In the genomic region with DNA sequence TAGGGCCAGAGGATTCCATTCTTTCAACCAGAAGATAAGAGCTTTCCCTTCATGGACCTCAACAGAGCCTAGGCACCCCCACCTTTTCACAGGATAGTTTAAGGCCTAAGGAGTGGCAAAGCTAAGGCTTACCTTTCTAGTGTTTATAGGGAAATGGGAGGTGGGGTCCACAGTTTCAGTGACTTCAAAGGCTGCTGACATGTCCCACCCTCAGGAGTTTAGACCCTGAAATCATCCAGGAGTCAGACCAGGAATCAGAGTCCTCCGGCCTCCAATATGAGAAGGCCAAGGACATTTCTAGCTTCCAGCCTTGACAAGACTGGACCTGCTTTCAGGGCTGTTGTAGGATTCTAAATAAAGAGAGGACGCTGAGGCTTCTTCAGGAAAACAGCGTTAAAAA, we compare ENCODE assay signal across 19 mouse cellular contexts.
"Had no signal": no experiment of that assay in that cellular context is flagged by ENCODE, and none has a peak within 500 bp of the region (broad histone marks: within the 10 kb centered on the region; RNA-seq: fewer than 3 reads in every experiment).

No protein-coding gene starts in this region.

- DNase-seq: lung, adult 18-20 months; lung, embryonic 14.5 days; lung, postnatal 10 days; lung, postnatal 4 days; midbrain, embryonic 14.5 days; retina, postnatal 1 day; right cerebral cortex, adult 18-20 months; right cerebral cortex, postnatal 25 days; right cerebral cortex, postnatal 4 days; spleen, adult 18-20 months; thymus, adult 18-20 months; thymus, postnatal 14 days; thymus, postnatal 4 days had no signal

- H3K27me3 ChIP-seq: midbrain, embryonic 12.5 days; neural tube, embryonic 13.5 days; neural tube, embryonic 15.5 days had no signal

- H3K4me3 ChIP-seq: midbrain, embryonic 10.5 days; midbrain, embryonic 12.5 days; myocyte; neural tube, embryonic 13.5 days; neural tube, embryonic 15.5 days had no signal

- H3K4me1 ChIP-seq: midbrain, embryonic 10.5 days; midbrain, embryonic 12.5 days; neural tube, embryonic 13.5 days; neural tube, embryonic 15.5 days had no signal

- H3K36me3 ChIP-seq: midbrain, embryonic 10.5 days; midbrain, embryonic 12.5 days; neural tube, embryonic 13.5 days; neural tube, embryonic 15.5 days had no signal

- ATAC-seq: midbrain, embryonic 16.5 days had no signal

- H3K9me3 ChIP-seq: midbrain, embryonic 10.5 days; midbrain, embryonic 12.5 days; neural tube, embryonic 13.5 days; neural tube, embryonic 15.5 days had no signal
